Mouse (Mus musculus) heart, embryonic 12.5 days (tissue): ENCODE measurements at regions not wholly inside any gene's neighbourhood (a gene's known extent, or its start where the extent isn't known, plus 50 kb on each side); places are given as distances from the start of the nearest gene placed in this dataset.

Source experiments
- ATAC-seq: fragments of 200-750 bp; cut with Nextera tagmentation; 2 replicates; pipeline ENCODE4 v1.8.0; 2017; ENCODE audit warnings: moderate TSS enrichment, moderate library complexity; ENCODE audit not compliant: insufficient number of reproducible peaks, low FRiP score
- H3K27ac ChIP-seq: fragments of 300-500 bp; sonication (generic); 2 replicates; pipeline ENCODE4 v1.5.1; 2016; ENCODE audit warnings: mild to moderate bottlenecking, moderate library complexity; ENCODE audit not compliant: poor library complexity, severe bottlenecking
- H3K27me3 ChIP-seq: fragments of 300-500 bp; sonication (generic); replicated peaks from 2 replicates; pipeline ENCODE4 v1.6.1; 2016; ENCODE audit warnings: mild to moderate bottlenecking, moderate library complexity
- H3K36me3 ChIP-seq: fragments of 300-500 bp; sonication (generic); 2 replicates; pipeline ENCODE4 v1.6.1; 2016; ENCODE audit warnings: mild to moderate bottlenecking, moderate library complexity
- H3K4me1 ChIP-seq: fragments of 300-500 bp; sonication (generic); replicated peaks from 2 replicates; pipeline ENCODE4 v1.6.1; 2016; ENCODE audit warnings: mild to moderate bottlenecking
- H3K4me2 ChIP-seq: fragments of 300-500 bp; sonication (generic); 2 replicates; pipeline ENCODE4 v1.6.1; 2016; ENCODE audit warnings: mild to moderate bottlenecking, moderate library complexity
- H3K4me3 ChIP-seq: fragments of 300-500 bp; sonication (generic); 2 replicates; pipeline ENCODE4 v1.5.1; 2016; ENCODE audit warnings: mild to moderate bottlenecking
- H3K9ac ChIP-seq: fragments of 300-500 bp; sonication (generic); 2 replicates; pipeline ENCODE4 v1.6.1; 2016; ENCODE audit warnings: mild to moderate bottlenecking, moderate library complexity
- H3K9me3 ChIP-seq: fragments of 300-500 bp; sonication (generic); replicated peaks from 2 replicates; pipeline ENCODE4 v1.6.1; 2016; ENCODE audit warnings: mild to moderate bottlenecking, moderate library complexity
- WGBS: fragments of 180-500 bp; shearing (Covaris S2); methylation state at CpG from one replicate; pipeline ENCODE4 v1.1.7; 2016; 5-methylcytosine and 5-hydroxymethylcytosine counted together

GRCm38 (mm10) chr4:9110355-9110754, 871.5 kb upstream of the Car8 start:
- WGBS: 45% methylated on average over 7 of the region's 7 CpGs
- no peak overlapping the region for H3K27ac ChIP-seq
- H3K36me3 ChIP-seq: no peaks in the 10 kb centered on the region
- no peak overlapping the region for H3K4me3 ChIP-seq
- H3K4me1 ChIP-seq: no peaks in the 10 kb centered on the region
- H3K9me3 ChIP-seq: no peaks in the 10 kb centered on the region
- no peak overlapping the region for H3K4me2 ChIP-seq
- 0 out of 2 replicates have a peak, but pooled peaks cover 3% of the 10 kb centered on the region for H3K27me3 ChIP-seq
- no peak for ATAC-seq
- no peak overlapping the region for H3K9ac ChIP-seq

- Histone ChIP-seq H3K4me1 (no peaks in the 10 kb centered on the region), H3K9ac (no peak overlapping the region), H3K27me3 (0 out of 2 replicates have a peak, but pooled peaks cover 3% of the 10 kb centered on the region), H3K9me3 (peaks cover 6% of the 10 kb centered on the region), H3K36me3 (no peaks in the 10 kb centered on the region), H3K4me3 (no peak overlapping the region), H3K4me2 (no peak overlapping the region), H3K27ac (no peak overlapping the region)
- ATAC-seq: no peak
- WGBS: 78% methylated on average over 14 of the region's 14 CpGs
Observed at GRCm38 (mm10) chr4:9107295-9107694, 868.5 kb upstream of the Car8 start.

- H3K4me2 ChIP-seq: no peak overlapping the region
- WGBS: 79% methylated on average over 9 of the region's 9 CpGs
- H3K4me1 ChIP-seq: no peaks in the 10 kb centered on the region
- H3K36me3 ChIP-seq: no peaks in the 10 kb centered on the region
- no peak overlapping the region for H3K27ac ChIP-seq
- 0 out of 2 replicates have a peak, but pooled peaks cover 3% of the 10 kb centered on the region for H3K27me3 ChIP-seq
- ATAC-seq: no peak
- H3K4me3 ChIP-seq: no peak overlapping the region
- H3K9ac ChIP-seq: no peak overlapping the region
- peaks cover 6% of the 10 kb centered on the region for H3K9me3 ChIP-seq
Observed at GRCm38 (mm10) chr4:9106778-9107177, 867.9 kb upstream of the Car8 start.

GRCm38 (mm10) chr4:9104657-9105056, 865.8 kb upstream of the Car8 start:
- H3K27ac ChIP-seq: no peak overlapping the region
- ATAC-seq: no peak
- 57% methylated on average over 6 of the region's 6 CpGs for WGBS
- peaks cover 6% of the 10 kb centered on the region for H3K9me3 ChIP-seq
- H3K4me1 ChIP-seq: no peaks in the 10 kb centered on the region
- H3K4me3 ChIP-seq: no peak overlapping the region
- no peak overlapping the region for H3K4me2 ChIP-seq
- 0 out of 2 replicates have a peak, but pooled peaks cover 3% of the 10 kb centered on the region for H3K27me3 ChIP-seq
- H3K9ac ChIP-seq: no peak overlapping the region
- H3K36me3 ChIP-seq: no peaks in the 10 kb centered on the region

GRCm38 (mm10) chr4:9103958-9104357, 865.1 kb upstream of the Car8 start:
- ATAC-seq: no peak
- Histone ChIP-seq H3K4me2 (no peak overlapping the region), H3K4me1 (no peaks in the 10 kb centered on the region)

GRCm38 (mm10) chr4:9096809-9097700, 858.2 kb upstream of the Car8 start:
- no peak overlapping the region for H3K4me3 ChIP-seq
- WGBS: 23% methylated on average over 24 of the region's 24 CpGs
- H3K4me1 ChIP-seq: peaks cover 11% of the 10 kb centered on the region
- peak overlapping the region; percentile 54 for H3K4me2 ChIP-seq
- no peak for ATAC-seq
- H3K36me3 ChIP-seq: no peaks in the 10 kb centered on the region
- H3K27ac ChIP-seq: no peak overlapping the region
- H3K9me3 ChIP-seq: no peaks in the 10 kb centered on the region
- H3K27me3 ChIP-seq: peaks cover 7% of the 10 kb centered on the region; the same call in 1 of the 2 replicates
- H3K9ac ChIP-seq: no peak overlapping the region

More at GRCm38 (mm10) chr4:9103958-9104357, 865.1 kb upstream of the Car8 start:
- H3K9ac ChIP-seq: no peak overlapping the region
- H3K27ac ChIP-seq: no peak overlapping the region
- H3K4me3 ChIP-seq: no peak overlapping the region
- H3K9me3 ChIP-seq: peaks cover 6% of the 10 kb centered on the region
- 80% methylated on average over 8 of the region's 8 CpGs for WGBS
- H3K27me3 ChIP-seq: no peaks in the 10 kb centered on the region
- no peaks in the 10 kb centered on the region for H3K36me3 ChIP-seq

- Histone ChIP-seq H3K36me3 (no peaks in the 10 kb centered on the region), H3K4me2 (no peak overlapping the region), H3K9ac (no peak overlapping the region), H3K27me3 (peaks cover 7% of the 10 kb centered on the region; the same call in 1 of the 2 replicates), H3K4me3 (no peak overlapping the region), H3K4me1 (peaks cover 11% of the 10 kb centered on the region), H3K9me3 (no peaks in the 10 kb centered on the region), H3K27ac (no peak overlapping the region)
- WGBS: 75% methylated on average over 2 of the region's 2 CpGs
- no peak for ATAC-seq
Observed at GRCm38 (mm10) chr4:9096274-9096673, 857.4 kb upstream of the Car8 start.

GRCm38 (mm10) chr4:9095646-9096045, 856.8 kb upstream of the Car8 start:
- Histone ChIP-seq H3K9me3 (no peaks in the 10 kb centered on the region), H3K27me3 (peaks cover 7% of the 10 kb centered on the region; the same call in 1 of the 2 replicates), H3K27ac (no peak overlapping the region), H3K4me1 (peaks cover 11% of the 10 kb centered on the region), H3K4me3 (no peak overlapping the region), H3K4me2 (no peak overlapping the region), H3K9ac (no peak overlapping the region), H3K36me3 (no peaks in the 10 kb centered on the region)
- no peak for ATAC-seq
- WGBS: 63% methylated on average over 7 of the region's 7 CpGs

GRCm38 (mm10) chr4:9094522-9094921, 855.7 kb upstream of the Car8 start:
- Histone ChIP-seq H3K36me3 (no peaks in the 10 kb centered on the region), H3K27me3 (peaks cover 7% of the 10 kb centered on the region; the same call in 1 of the 2 replicates), H3K9me3 (no peaks in the 10 kb centered on the region), H3K4me2 (0 out of 2 replicates have a peak overlapping the region, but pooled peaks have one; percentile 6), H3K27ac (no peak overlapping the region), H3K4me3 (no peak overlapping the region), H3K4me1 (peaks cover 19% of the 10 kb centered on the region), H3K9ac (no peak overlapping the region)
- 38% methylated on average over 10 of the region's 10 CpGs for WGBS
- ATAC-seq: no peak

- no peak for ATAC-seq
- 66% methylated on average over 6 of the region's 6 CpGs for WGBS
- no peaks in the 10 kb centered on the region for H3K9me3 ChIP-seq
Observed at GRCm38 (mm10) chr4:9094076-9094475, 855.2 kb upstream of the Car8 start.

GRCm38 (mm10) chr4:9083526-9083925, 844.7 kb upstream of the Car8 start:
- no peak overlapping the region for H3K4me2 ChIP-seq
- no peaks in the 10 kb centered on the region for H3K9me3 ChIP-seq
- no peak overlapping the region for H3K9ac ChIP-seq
- H3K36me3 ChIP-seq: no peaks in the 10 kb centered on the region
- peaks cover 43% of the 10 kb centered on the region for H3K4me1 ChIP-seq
- H3K27me3 ChIP-seq: no peaks in the 10 kb centered on the region
- WGBS: 56% methylated on average over 13 of the region's 13 CpGs
- ATAC-seq: no peak
- H3K4me3 ChIP-seq: no peak overlapping the region
- H3K27ac ChIP-seq: no peak overlapping the region

More at GRCm38 (mm10) chr4:9094076-9094475, 855.2 kb upstream of the Car8 start:
- H3K4me3 ChIP-seq: no peak overlapping the region
- peaks cover 7% of the 10 kb centered on the region; the same call in 1 of the 2 replicates for H3K27me3 ChIP-seq
- H3K27ac ChIP-seq: no peak overlapping the region
- H3K4me2 ChIP-seq: no peak overlapping the region
- H3K4me1 ChIP-seq: peaks cover 21% of the 10 kb centered on the region
- no peaks in the 10 kb centered on the region for H3K36me3 ChIP-seq
- no peak overlapping the region for H3K9ac ChIP-seq
